Mouse (Mus musculus): ENCODE measurements around the gene Slc16a4. TPM values are rescaled to one million over a fixed set of nuclear protein-coding genes. Genes with fewer than 3 reads are reported as not detected.
A peak's percentile ranks its signal among the peaks of the same experiment; 100 is the strongest.
"Not testable (repeated sequence)": the region's sequence is repeated elsewhere in the genome, so short reads cannot be mapped to it uniquely, and the experiment has no call there.

The Slc16a4 gene
- total RNA-seq, 2 experiments from 2014 or later, result 1.2 to 1.4 TPM

DNA sequence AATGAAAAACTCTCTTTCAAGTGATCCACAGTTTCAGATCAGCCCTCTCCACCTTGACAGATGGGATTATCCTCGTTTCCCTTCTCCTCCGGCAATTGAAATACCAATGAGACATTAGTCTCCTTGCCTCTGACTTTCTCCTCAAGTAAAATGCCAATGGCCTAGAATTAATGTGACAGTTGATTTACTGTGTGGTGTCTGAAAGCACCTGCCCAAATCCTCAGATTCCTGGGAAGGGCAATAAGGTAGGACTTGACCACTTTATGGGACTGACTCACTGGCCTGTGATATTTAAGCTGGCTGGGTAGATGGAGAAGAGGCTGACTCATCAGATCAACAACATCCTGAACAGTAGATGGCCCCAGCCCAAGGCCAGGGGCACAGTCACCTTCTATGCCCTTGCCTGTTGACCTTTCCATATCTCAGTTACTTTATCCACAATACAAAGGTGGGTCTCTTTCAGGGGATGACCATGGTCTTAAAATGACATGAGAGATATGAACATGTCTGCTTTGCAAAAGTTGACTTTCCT is 24.1 kb upstream of the Slc16a4 start:
- H3K4me3 ChIP-seq, result no peak overlapping the region
- no peak overlapping the region for H3K27ac ChIP-seq
- no peak for DNase-seq (ENCODE audit: low spot score in 2 of 2)
- no peak for TF ChIP-seq CTCF (conservative IDR thresholded peaks at IDR 0.05)

DNA sequence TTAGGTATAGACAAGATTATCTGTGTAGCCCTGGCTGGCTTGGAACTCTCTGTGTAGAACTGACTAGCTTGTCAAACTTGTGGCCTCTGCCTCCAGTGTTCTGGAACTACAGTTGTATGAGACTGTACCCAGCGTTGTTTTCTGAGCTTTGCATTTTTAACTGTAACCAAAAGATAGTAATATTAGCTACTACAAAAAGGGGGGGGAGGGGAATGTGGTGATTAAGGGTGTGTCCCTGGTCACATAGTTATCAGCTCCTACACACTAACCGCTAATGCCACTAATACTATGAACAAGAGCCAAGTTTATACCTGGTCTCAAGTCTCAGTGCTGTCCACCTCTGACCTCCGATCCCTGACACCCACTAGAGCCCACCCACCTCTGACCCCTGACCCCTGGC is 18.6 kb upstream of the Slc16a4 start:
- Histone ChIP-seq H3K27ac (no peak overlapping the region), H3K4me3 (no peak overlapping the region)
- TF ChIP-seq CTCF (conservative IDR thresholded peaks at IDR 0.05), result no peak
- no peak for DNase-seq (ENCODE audit: low spot score in 2 of 2)

DNA sequence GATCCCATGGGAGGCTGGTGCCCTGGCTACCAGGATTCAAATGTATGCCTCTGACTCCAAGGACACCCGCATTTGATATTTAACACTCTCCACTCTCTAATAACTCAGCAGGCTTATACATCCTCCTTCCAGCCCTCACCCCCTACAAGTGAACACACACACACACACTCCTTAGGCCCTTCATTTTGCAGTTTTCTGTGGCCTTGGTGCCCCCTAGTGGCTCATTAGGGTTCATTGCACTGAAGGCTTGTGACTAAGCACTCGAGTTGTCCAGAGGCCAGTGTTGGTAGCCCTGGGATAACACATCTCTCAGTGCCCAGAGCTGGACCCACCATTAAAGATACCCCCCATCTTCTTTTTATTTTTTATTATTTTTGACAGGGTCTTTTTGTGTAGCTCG is 17.2 kb upstream of the Slc16a4 start:
- Histone ChIP-seq H3K27ac (no peak overlapping the region), H3K4me3 (no peak overlapping the region)
- peak; percentile 95 for TF ChIP-seq CTCF (conservative IDR thresholded peaks at IDR 0.05)
- DNase-seq (ENCODE audit: low spot score in 2 of 2), result peak; percentile 71 to 81

DNA sequence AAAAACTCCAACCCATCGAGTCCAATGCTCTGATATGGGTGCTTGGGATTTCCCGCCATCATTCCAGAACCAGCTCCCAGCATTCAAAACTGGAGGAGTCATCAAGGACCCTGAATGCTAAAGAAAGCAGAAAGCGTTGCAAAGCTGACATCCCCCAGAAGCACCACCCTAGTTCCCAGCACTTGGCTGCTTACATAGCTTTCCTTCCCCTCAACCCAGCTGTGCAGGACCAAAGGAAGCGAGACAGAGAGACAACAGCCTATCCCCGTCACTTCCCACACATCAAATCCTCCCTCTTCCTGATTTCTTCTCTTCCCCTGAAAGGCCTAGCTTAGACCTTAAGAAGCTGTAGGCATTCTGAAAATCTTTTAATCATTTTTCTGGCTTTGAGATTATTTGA is 15.7 kb upstream of the Slc16a4 start:
- Histone ChIP-seq H3K4me3 (no peak overlapping the region), H3K27ac (no peak overlapping the region)
- no peak for DNase-seq (ENCODE audit: low spot score in 2 of 2)
- no peak for TF ChIP-seq CTCF (conservative IDR thresholded peaks at IDR 0.05)

DNA sequence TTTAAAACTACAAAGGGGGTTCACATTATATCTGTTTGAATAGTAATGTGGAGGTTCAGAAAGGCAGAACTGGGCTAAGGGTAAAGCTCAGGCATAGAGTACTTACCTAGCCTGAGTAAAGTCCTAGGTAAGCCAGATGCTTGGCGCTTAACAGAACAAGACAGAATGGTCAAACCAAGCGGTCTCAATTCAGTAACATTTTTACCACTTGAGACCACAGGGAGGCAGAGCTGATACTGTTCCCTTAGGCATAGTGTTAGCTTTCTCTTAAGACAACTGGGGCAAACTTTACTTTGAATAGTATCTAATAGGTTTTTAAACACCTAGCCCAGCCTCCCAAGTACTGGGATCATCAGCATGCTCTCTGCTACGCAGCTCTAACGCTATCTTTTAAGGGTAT is 15.0 kb upstream of the Slc16a4 start:
- peak; percentile 65 for TF ChIP-seq CTCF (conservative IDR thresholded peaks at IDR 0.05)
- no peak overlapping the region for H3K27ac ChIP-seq
- H3K4me3 ChIP-seq, result no peak overlapping the region
- DNase-seq (ENCODE audit: low spot score in 2 of 2), result no peak

DNA sequence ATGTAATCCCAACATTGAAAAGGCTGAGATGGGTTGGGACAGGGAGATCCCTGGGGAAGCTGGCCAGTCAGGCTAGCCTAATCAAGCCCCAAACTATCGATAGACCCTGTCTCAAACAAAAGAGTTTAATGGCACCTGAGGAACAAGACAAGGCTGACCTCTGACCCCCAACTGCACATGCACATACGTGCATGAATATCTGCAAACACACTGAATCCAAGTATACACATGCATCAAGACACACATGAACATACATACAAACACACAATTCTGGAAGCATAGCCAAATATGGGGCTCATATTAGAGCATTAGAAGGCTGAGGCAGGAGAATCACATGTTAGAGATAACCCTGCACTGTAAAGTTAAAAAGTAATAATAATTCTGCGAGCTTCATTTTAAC is 14.4 kb upstream of the Slc16a4 start:
- DNase-seq (ENCODE audit: low spot score in 2 of 2), result no peak
- Histone ChIP-seq H3K27ac (no peak overlapping the region), H3K4me3 (no peak overlapping the region)
- TF ChIP-seq CTCF (conservative IDR thresholded peaks at IDR 0.05), result no peak

DNA sequence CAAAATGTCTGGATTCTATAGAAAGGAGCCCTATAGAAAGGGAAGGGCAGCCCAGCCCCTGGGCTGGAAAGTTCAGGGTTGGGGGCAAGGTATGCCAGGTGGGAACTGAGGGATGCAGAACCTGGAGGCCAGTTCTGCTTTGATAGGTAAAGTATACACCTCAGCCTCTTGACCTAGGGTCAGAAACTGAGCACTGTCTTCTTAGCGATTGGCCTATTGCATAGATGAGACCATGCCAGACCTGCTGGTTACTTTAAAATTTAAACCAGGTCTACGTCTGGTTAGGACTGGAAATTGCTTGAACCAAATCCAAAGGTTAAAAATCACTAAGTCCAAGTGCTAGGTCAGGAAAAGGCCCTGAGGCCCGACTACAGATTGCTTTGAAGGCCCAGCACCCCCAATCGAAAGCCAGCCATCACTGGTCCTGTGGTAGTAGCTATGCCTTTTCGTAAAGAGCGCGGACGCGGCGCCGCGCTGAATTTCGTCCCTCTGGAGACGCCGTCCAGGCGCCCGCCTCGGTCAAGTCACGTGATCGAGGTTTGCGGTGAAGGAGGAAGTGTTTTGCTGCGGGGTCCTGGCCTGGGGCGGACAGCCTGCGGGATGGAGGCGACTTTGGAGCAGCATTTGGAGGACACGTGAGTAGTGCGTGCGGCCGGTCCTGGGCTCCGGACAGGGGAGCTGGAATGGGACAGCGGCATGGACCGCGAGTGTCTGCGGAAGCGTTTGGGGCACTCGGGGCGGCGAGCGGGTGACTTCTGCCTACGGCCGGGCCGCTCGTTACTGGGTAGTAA is 12.4 kb upstream of the Slc16a4 start, which contains the start of gene Lamtor5:
Gene Lamtor5, plus strand, starts transcription at position 380 of the 791 bp plus-strand sequence.
- DNase-seq (ENCODE audit: low spot score in 2 of 2), result peak; percentile 89 to 92
- peak within 1 kb of the TSS; percentile 85 for H3K4me3 ChIP-seq
- peak within 1 kb of the TSS; percentile 87 for H3K27ac ChIP-seq
- no peak for TF ChIP-seq CTCF (conservative IDR thresholded peaks at IDR 0.05)

DNA sequence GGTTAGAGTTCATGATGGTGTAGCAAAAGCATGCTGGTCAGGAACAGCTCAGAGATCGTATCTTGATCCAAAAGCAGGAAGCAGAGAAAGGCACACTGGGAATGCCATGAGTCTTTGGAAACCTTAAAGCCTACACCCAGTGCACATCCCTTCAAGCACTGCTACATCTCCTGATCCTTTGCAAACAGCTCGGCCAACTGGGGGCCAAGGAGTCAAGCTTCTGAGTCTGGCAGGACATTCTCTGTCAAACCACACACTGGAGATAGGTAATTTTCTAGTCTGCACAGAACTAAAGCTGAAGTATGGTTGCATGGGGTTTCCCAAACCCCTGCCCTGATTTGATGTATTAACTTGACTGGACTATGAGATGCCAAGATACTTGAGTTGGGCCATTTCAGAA is 4.9 kb upstream of the Slc16a4 start:
- TF ChIP-seq CTCF (conservative IDR thresholded peaks at IDR 0.05), result no peak
- Histone ChIP-seq H3K4me3 (no peak overlapping the region), H3K27ac (no peak overlapping the region)
- no peak for DNase-seq (ENCODE audit: low spot score in 2 of 2)

DNA sequence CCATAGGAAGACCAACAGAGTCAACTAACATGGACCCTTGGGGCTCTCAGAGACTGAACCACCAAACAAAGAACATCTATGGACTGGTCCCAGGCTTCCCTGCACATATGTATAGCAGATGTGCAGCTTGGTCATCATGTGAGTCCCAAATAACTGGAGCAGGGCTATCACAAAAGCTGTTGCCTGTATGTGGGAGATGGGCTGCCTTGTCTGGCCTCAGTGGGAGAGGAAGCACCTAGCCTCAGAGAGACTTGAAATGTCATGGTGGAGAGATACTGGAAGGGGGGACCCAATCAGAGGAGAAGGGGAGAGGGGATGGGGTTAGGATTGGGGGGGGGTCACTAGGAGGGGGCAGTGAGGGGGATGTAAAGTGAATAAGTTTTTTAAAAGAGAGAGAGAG is 3.7 kb upstream of the Slc16a4 start:
- TF ChIP-seq CTCF (conservative IDR thresholded peaks at IDR 0.05), result no peak
- DNase-seq (ENCODE audit: low spot score in 2 of 2), result no peak

DNA sequence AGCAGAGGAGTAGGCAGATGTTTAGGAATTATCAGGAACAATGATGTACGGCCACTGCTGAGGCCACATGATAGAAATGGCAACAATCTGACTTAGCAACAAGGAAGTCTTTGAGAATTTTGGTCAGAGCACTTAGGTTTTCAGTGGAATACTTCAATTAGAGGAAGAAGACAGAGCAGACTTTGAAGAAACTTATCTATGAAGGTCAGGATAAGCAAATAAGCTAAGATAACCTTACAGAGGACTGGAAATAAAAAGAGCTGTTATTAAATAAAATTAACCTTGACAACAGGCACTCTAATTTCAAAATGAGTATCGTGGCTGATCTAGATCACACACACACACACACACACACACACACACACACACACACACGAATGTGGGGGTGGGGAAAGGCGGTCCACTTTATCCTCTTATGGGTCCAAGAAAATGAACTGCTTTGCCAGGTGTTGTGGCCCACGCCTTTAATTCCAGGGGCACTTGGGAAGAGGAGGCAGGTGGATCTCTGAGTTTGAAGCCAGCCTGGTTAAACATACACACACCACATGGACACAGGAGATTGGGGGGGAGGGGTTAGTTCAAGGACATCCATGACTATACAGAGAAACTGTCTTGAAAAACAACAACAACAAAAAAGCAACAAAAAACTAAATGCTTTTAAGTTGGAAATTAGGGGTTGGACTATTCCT is 4.8 kb downstream of the Slc16a4 start:
- TF ChIP-seq CTCF (conservative IDR thresholded peaks at IDR 0.05), result no peak
- Histone ChIP-seq H3K27ac (no peak overlapping the region), H3K4me3 (no peak overlapping the region)
- DNase-seq (ENCODE audit: low spot score in 2 of 2), result no peak

More for the DNA sequence above, 3.7 kb upstream of the Slc16a4 start:
- H3K27ac ChIP-seq, result no peak overlapping the region
- H3K4me3 ChIP-seq, result no peak overlapping the region

DNA sequence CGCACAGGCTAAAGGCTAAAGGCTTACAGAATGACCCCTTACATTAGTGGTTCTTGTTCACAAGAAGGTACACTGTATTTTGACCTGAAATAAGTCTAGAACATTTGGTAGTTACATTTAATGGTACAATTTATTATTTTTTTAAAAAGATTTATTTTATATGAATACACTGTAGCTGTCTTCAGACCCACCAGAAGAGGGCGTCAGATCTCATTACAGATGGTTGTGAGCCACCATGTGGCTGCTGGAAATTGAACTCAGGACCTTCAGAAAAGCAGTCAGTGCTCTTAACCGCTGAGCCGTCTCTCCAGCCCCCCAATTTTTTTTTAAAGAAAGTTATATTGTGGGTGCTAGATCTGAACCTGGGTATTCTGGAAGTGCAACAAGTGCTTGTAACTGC is 5.9 kb downstream of the Slc16a4 start:
- H3K27ac ChIP-seq; DNase-seq (ENCODE audit: low spot score in 2 of 2); H3K4me3 ChIP-seq: not testable (repeated sequence)
- TF ChIP-seq CTCF (conservative IDR thresholded peaks at IDR 0.05), result peak; percentile 54

DNA sequence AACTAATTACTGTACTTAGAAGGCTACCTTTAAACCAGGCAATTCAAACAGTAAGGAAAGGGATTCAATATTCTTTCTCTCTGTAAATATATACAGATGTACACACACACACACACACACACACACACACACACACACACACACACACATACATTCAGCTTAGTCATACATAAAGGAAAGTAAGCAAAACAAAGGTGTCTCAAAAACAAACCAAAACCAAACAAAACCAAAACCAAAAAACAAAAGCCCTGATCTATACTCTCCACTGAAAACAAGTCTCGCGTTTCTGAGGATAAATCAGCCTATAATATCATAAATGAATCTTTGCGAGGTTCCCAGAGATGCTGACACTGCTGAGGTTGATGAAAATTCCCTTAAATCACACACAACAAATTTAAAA is 26.3 kb downstream of the Slc16a4 start:
- Histone ChIP-seq H3K27ac (no peak overlapping the region), H3K4me3 (no peak overlapping the region)
- no peak for TF ChIP-seq CTCF (conservative IDR thresholded peaks at IDR 0.05)
- no peak for DNase-seq (ENCODE audit: low spot score in 2 of 2)

DNA sequence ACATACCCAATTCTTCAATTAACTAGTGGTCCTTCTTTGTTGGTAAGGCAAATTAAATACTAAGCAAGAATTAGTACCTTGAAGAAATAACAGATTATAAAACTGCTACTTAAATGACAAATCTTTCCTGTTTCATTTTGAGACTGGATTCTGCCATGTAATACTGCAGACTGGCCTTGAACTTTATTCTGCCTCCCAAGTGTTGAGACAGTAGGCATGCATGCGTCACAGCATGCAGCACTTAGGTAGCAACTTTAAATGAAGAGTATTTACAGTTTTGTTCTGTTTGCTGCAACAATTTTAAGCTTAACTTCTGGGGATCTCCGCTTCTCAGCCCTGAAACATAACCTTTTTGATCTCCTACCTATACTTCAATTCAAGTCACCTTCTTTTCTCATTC is 30.1 kb downstream of the Slc16a4 start:
- Histone ChIP-seq H3K27ac (no peak overlapping the region), H3K4me3 (no peak overlapping the region)
- no peak for TF ChIP-seq CTCF (conservative IDR thresholded peaks at IDR 0.05)
- DNase-seq (ENCODE audit: low spot score in 2 of 2), result no peak

Measured in layer of hippocampus, adult 2 months (tissue).